Mouse (Mus musculus): ENCODE measurements at regions not wholly inside any gene's neighbourhood (a gene's known extent, or its start where the extent isn't known, plus 50 kb on each side); places are given as distances from the start of the nearest gene placed in this dataset.

DNA sequence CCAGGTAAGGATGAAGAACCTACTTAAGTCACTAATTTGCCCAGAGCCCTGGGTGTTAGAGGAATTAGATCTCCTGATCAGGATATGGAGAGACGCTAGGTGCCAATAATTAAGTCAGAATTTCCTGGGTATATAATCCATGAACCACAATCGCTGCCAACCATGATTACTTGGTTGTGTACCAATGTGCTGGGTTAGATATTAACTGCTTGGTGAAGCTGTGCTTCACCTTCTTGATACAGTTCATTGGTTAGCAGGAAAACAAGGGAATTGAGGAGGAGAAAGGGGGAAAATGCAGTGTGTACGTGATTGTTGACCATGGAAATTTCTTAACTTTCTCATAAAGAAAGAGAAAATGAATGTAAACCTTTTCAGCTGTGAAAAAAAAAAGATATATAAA, 961.7 kb upstream of the Slc39a10 start:
- Histone ChIP-seq H3K4me3 (replicated peaks; ENCODE audit: low read depth, low read length) (no peak overlapping the region), H3K9me3 (replicated peaks; ENCODE audit: low read length) (no peaks in the 10 kb centered on the region), H3K9ac (ENCODE audit: low read depth, low read length) (no peak overlapping the region), H3K4me1 (replicated peaks; ENCODE audit: insufficient read depth, low read length) (no peaks in the 10 kb centered on the region), H3K36me3 (ENCODE audit: insufficient read depth, low read length) (no peaks in the 10 kb centered on the region), H3K27ac (no peak overlapping the region), H3K4me2 (ENCODE audit: low read length) (peak overlapping the region; percentile 29; the same call in 1 of the 2 replicates), H3K27me3 (ENCODE audit: insufficient read depth, low read length) (no peaks in the 10 kb centered on the region)
- ATAC-seq (replicated peaks; ENCODE audit: low FRiP score, low read depth): no peak
- no peak for TF ChIP-seq CTCF (IDR thresholded peaks at IDR 0.05; ENCODE audit: low read depth)
- 58% methylated on average over 3 of the region's 3 CpGs for WGBS
- peak; percentile 4 for DNase-seq (ENCODE audit: low spot score)

DNA sequence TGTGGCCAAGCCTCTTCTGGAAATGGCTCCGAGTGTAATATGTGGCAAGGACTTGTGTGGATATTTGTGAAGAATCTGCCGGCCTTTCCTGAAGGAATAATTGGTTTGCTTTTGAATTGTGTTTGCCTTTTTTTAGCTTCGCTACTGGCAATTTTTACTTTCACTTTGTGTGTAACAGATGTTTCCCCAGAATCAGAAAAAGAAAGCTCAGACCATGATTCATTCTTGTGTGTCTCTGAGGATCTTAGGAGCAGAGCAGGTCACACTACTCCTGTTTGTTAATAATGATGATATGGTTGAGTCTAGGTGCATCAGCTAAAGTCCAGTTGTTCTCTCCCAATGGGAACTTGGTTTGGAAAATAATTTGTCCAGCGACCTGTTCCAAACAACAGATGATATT, 961.3 kb upstream of the Slc39a10 start:
- H3K4me1 ChIP-seq (replicated peaks; ENCODE audit: insufficient read depth, low read length): no peaks in the 10 kb centered on the region
- H3K36me3 ChIP-seq (ENCODE audit: insufficient read depth, low read length): no peaks in the 10 kb centered on the region
- ATAC-seq (replicated peaks; ENCODE audit: low FRiP score, low read depth) (no peak), DNase-seq (ENCODE audit: low spot score) (no peak)
- no peak overlapping the region for H3K9ac ChIP-seq (ENCODE audit: low read depth, low read length)
- no peak overlapping the region for H3K4me3 ChIP-seq (replicated peaks; ENCODE audit: low read depth, low read length)
- no peaks in the 10 kb centered on the region for H3K9me3 ChIP-seq (replicated peaks; ENCODE audit: low read length)
- peak overlapping the region; percentile 29 for H3K4me2 ChIP-seq (ENCODE audit: low read length)
- 77% methylated on average over 4 of the region's 4 CpGs for WGBS
- no peak for TF ChIP-seq CTCF (IDR thresholded peaks at IDR 0.05; ENCODE audit: low read depth)
- H3K27ac ChIP-seq: no peak overlapping the region
- H3K27me3 ChIP-seq (ENCODE audit: insufficient read depth, low read length): no peaks in the 10 kb centered on the region

DNA sequence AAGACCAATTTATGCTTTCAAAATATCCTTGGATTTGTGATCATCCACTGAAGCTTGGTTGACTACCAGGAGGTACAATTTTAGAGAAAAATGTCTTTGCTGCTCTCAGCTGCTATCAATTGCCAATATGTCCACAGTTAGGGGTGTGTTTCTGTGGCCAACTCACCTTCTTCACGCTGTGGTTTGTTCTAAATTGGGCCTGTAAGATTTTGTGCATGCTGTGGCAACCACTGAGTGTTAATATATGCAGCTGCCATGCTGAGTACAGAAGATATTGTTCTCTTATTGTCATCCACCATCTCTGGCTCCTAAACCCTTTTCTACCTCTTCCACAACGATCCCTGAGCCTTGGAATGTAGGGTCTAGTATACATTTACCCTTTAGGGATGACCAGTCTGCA, 948.2 kb upstream of the Slc39a10 start:
- Histone ChIP-seq H3K36me3 (ENCODE audit: insufficient read depth, low read length) (no peaks in the 10 kb centered on the region), H3K4me1 (replicated peaks; ENCODE audit: insufficient read depth, low read length) (no peaks in the 10 kb centered on the region), H3K9ac (ENCODE audit: low read depth, low read length) (no peak overlapping the region), H3K9me3 (replicated peaks; ENCODE audit: low read length) (no peaks in the 10 kb centered on the region), H3K4me2 (ENCODE audit: low read length) (no peak overlapping the region), H3K27ac (no peak overlapping the region), H3K4me3 (replicated peaks; ENCODE audit: low read depth, low read length) (no peak overlapping the region), H3K27me3 (ENCODE audit: insufficient read depth, low read length) (no peaks in the 10 kb centered on the region)
- no peak for DNase-seq (ENCODE audit: low spot score)
- TF ChIP-seq CTCF (IDR thresholded peaks at IDR 0.05; ENCODE audit: low read depth): no peak
- ATAC-seq (replicated peaks; ENCODE audit: low FRiP score, low read depth): no peak
- 60% methylated on average over 2 of the region's 2 CpGs for WGBS

DNA sequence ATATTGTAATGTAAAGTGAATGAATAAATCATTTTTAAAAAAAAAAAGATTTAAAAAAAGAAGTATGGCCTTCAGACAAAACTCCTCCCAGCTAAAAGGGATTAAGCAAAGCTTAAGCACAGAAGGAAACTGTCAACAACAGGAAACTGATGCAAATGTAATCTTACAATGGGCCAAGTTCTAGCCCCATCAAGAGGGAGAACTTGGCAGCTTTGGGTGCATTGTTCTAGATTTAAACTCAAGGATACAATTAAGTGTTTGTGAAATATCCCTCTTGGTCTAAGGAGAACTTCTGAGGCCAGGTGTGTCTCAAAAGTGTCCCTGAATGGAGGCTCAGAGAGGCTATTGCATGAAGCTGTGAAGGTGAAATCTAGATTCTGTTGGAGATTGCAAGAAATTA, 941.4 kb upstream of the Slc39a10 start:
- H3K4me2 ChIP-seq (ENCODE audit: low read length): no peak overlapping the region
- H3K27ac ChIP-seq: no peak overlapping the region
- H3K9me3 ChIP-seq (replicated peaks; ENCODE audit: low read length): no peaks in the 10 kb centered on the region
- H3K36me3 ChIP-seq (ENCODE audit: insufficient read depth, low read length): no peaks in the 10 kb centered on the region
- TF ChIP-seq CTCF (IDR thresholded peaks at IDR 0.05; ENCODE audit: low read depth): no peak
- DNase-seq (ENCODE audit: low spot score) (no peak), ATAC-seq (replicated peaks; ENCODE audit: low FRiP score, low read depth) (no peak)
- H3K4me1 ChIP-seq (replicated peaks; ENCODE audit: insufficient read depth, low read length): no peaks in the 10 kb centered on the region
- H3K4me3 ChIP-seq (replicated peaks; ENCODE audit: low read depth, low read length): no peak overlapping the region
- H3K27me3 ChIP-seq (ENCODE audit: insufficient read depth, low read length): no peaks in the 10 kb centered on the region
- no peak overlapping the region for H3K9ac ChIP-seq (ENCODE audit: low read depth, low read length)

DNA sequence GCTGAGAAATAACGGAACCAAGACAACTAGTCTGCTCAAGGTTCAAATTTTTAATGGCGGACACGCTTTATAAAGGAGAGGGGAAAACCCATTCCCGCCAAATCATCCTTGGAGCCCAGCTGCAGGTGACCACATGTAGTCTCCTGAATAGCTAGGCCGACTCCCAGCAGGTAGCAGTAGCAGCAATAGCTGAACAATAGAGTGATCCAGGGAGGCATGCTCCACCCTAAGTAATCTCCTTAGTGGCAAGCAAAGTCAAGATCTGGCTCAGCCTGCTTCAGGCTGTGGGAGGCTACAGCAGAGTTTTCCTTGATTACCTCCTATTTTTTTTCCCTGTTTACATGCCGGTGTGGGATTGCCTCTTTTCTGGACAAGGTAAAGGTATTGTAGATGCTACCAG, 934.6 kb upstream of the Slc39a10 start:
- DNase-seq (ENCODE audit: low spot score) (no peak), ATAC-seq (replicated peaks; ENCODE audit: low FRiP score, low read depth) (no peak)
- no peak for TF ChIP-seq CTCF (IDR thresholded peaks at IDR 0.05; ENCODE audit: low read depth)
- no peak overlapping the region for H3K9ac ChIP-seq (ENCODE audit: low read depth, low read length)
- H3K9me3 ChIP-seq (replicated peaks; ENCODE audit: low read length): no peaks in the 10 kb centered on the region
- no peak overlapping the region for H3K4me3 ChIP-seq (replicated peaks; ENCODE audit: low read depth, low read length)
- H3K36me3 ChIP-seq (ENCODE audit: insufficient read depth, low read length): no peaks in the 10 kb centered on the region
- no peak overlapping the region for H3K4me2 ChIP-seq (ENCODE audit: low read length)
- H3K4me1 ChIP-seq (replicated peaks; ENCODE audit: insufficient read depth, low read length): no peaks in the 10 kb centered on the region
- no peak overlapping the region for H3K27ac ChIP-seq
- WGBS: 90% methylated on average over 6 of the region's 6 CpGs
- H3K27me3 ChIP-seq (ENCODE audit: insufficient read depth, low read length): no peaks in the 10 kb centered on the region

DNA sequence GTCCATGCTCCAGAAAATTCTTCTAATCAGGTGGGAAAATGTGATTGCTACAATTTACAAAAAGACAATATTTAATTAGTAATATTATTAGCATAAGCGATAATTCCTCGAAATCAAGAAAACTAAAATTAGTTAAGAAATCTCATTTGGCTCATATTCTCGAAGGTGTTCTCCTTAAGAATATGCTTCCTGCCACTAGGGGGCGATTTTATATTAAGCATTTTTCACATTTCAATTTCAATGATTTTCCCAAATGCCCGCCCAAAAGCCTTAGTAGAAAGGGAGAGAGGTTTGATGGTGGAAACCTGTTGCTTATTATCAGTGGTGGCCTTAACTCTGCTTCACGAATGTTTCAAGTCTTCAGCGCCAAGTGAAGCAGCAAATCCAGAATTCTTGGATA, 916.9 kb upstream of the Slc39a10 start:
- WGBS: 32% methylated on average over 7 of the region's 7 CpGs
- TF ChIP-seq CTCF (IDR thresholded peaks at IDR 0.05; ENCODE audit: low read depth): peak; percentile 73
- no peak overlapping the region for H3K4me3 ChIP-seq (replicated peaks; ENCODE audit: low read depth, low read length)
- DNase-seq (ENCODE audit: low spot score): peak; percentile 61
- no peaks in the 10 kb centered on the region for H3K27me3 ChIP-seq (ENCODE audit: insufficient read depth, low read length)
- H3K4me1 ChIP-seq (replicated peaks; ENCODE audit: insufficient read depth, low read length): no peaks in the 10 kb centered on the region
- H3K4me2 ChIP-seq (ENCODE audit: low read length): no peak overlapping the region
- no peak for ATAC-seq (replicated peaks; ENCODE audit: low FRiP score, low read depth)
- H3K36me3 ChIP-seq (ENCODE audit: insufficient read depth, low read length): no peaks in the 10 kb centered on the region
- no peak overlapping the region for H3K27ac ChIP-seq
- H3K9me3 ChIP-seq (replicated peaks; ENCODE audit: low read length): no peaks in the 10 kb centered on the region
- H3K9ac ChIP-seq (ENCODE audit: low read depth, low read length): no peak overlapping the region

DNA sequence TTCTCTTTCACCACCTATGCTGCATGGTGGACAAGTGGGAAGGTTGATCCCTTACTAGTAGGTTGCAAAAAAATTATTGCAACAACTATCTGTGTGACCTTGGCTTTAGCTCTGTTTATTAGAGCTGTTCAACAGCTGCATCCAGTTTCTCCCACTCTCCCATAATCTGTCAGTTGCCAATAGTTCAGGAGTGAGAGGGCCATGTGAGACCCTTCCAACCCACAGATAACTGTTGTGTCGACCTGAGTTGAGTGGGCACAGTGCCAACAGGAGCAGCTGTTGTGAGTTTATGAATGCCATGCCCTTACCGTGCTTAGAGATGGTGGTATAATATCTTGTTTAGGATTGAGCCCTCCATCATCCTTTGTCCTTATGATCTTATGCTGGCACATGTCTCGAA, 902.1 kb upstream of the Slc39a10 start:
- Histone ChIP-seq H3K9me3 (replicated peaks; ENCODE audit: low read length) (no peaks in the 10 kb centered on the region), H3K4me3 (replicated peaks; ENCODE audit: low read depth, low read length) (no peak overlapping the region), H3K27ac (no peak overlapping the region), H3K27me3 (ENCODE audit: insufficient read depth, low read length) (no peaks in the 10 kb centered on the region), H3K4me2 (ENCODE audit: low read length) (no peak overlapping the region), H3K36me3 (ENCODE audit: insufficient read depth, low read length) (no peaks in the 10 kb centered on the region), H3K4me1 (replicated peaks; ENCODE audit: insufficient read depth, low read length) (no peaks in the 10 kb centered on the region), H3K9ac (ENCODE audit: low read depth, low read length) (no peak overlapping the region)
- no peak for ATAC-seq (replicated peaks; ENCODE audit: low FRiP score, low read depth)
- DNase-seq (ENCODE audit: low spot score): no peak
- 56% methylated on average over 3 of the region's 3 CpGs for WGBS
- TF ChIP-seq CTCF (IDR thresholded peaks at IDR 0.05; ENCODE audit: low read depth): no peak

Measured in kidney, postnatal 0 days (tissue).